Mouse (Mus musculus) forebrain, embryonic 11.5 days (tissue): ENCODE measurements around the gene Clca3a1. TPM values are rescaled to one million over a fixed set of nuclear protein-coding genes. Genes with fewer than 3 reads are reported as not detected.
"Not testable (repeated sequence)": the region's sequence is repeated elsewhere in the genome, so short reads cannot be mapped to it uniquely, and the experiment has no call there.

ENCODE experiments used
- ATAC-seq: fragments of 200-750 bp; cut with Nextera tagmentation; replicated peaks from 2 replicates; pipeline ENCODE4 v1.8.0; 2017; ENCODE audit warnings: moderate TSS enrichment; ENCODE audit not compliant: low FRiP score
- DNase-seq: peaks from one replicate; pipeline ENCODE4 v3.0.0-alpha.2; 2017; ENCODE audit warnings: low spot score
- H3K27ac ChIP-seq: fragments of 300-500 bp; sonication (generic); 2 replicates; pipeline ENCODE4 v1.5.1; 2014; ENCODE audit warnings: low read depth, low read length
- H3K27me3 ChIP-seq: fragments of 300-500 bp; sonication (generic); 2 replicates; pipeline ENCODE4 v1.6.1; 2014; ENCODE audit warnings: mild to moderate bottlenecking, low read length, mixed read lengths; ENCODE audit not compliant: control insufficient read depth, insufficient read depth
- H3K36me3 ChIP-seq: fragments of 300-500 bp; sonication (generic); 2 replicates; pipeline ENCODE4 v1.6.1; 2014; ENCODE audit warnings: mild to moderate bottlenecking, low read length, moderate library complexity, mixed read lengths; ENCODE audit not compliant: control insufficient read depth, insufficient read depth
- H3K4me1 ChIP-seq: fragments of 300-500 bp; sonication (generic); replicated peaks from 2 replicates; pipeline ENCODE4 v1.6.1; 2014; ENCODE audit warnings: low read length, mixed read lengths; ENCODE audit not compliant: control insufficient read depth, insufficient read depth
- H3K4me2 ChIP-seq: fragments of 300-500 bp; sonication (generic); 2 replicates; pipeline ENCODE4 v1.6.1; 2014; ENCODE audit warnings: low read depth, mild to moderate bottlenecking, low read length, moderate library complexity, mixed read lengths; ENCODE audit not compliant: severe bottlenecking
- H3K4me3 ChIP-seq: fragments of 300-500 bp; sonication (generic); 2 replicates; pipeline ENCODE4 v1.5.1; 2014; ENCODE audit warnings: low read depth, low read length
- H3K9ac ChIP-seq: fragments of 300-500 bp; sonication (generic); 2 replicates; pipeline ENCODE4 v1.6.1; 2014; ENCODE audit warnings: low read length
- H3K9me3 ChIP-seq: fragments of 300-500 bp; sonication (generic); 2 replicates; pipeline ENCODE4 v1.6.1; 2016; ENCODE audit warnings: low read length, mixed read lengths; ENCODE audit not compliant: control insufficient read depth
- WGBS: fragments of 180-500 bp; shearing (Covaris S2); extraction: QIAGEN DNeasy Blood & Tissue Kit; methylation state at CpG from one replicate; pipeline ENCODE4 v1.1.7; 2014; 5-methylcytosine and 5-hydroxymethylcytosine counted together
- polyA plus RNA-seq: library from polyadenylated mRNA; unstranded; fragments of >200 nt; fragmentation: Nextera tagmentation; extraction: Ambion mirVana; gene quantifications from 2 replicates; pipeline ENCODE4 v1.2.1, GENCODE M21; 2014

Clca3a1 gene
- 0.04 TPM in 1 of 2 replicates, not detected in the other for polyA plus RNA-seq

DNA sequence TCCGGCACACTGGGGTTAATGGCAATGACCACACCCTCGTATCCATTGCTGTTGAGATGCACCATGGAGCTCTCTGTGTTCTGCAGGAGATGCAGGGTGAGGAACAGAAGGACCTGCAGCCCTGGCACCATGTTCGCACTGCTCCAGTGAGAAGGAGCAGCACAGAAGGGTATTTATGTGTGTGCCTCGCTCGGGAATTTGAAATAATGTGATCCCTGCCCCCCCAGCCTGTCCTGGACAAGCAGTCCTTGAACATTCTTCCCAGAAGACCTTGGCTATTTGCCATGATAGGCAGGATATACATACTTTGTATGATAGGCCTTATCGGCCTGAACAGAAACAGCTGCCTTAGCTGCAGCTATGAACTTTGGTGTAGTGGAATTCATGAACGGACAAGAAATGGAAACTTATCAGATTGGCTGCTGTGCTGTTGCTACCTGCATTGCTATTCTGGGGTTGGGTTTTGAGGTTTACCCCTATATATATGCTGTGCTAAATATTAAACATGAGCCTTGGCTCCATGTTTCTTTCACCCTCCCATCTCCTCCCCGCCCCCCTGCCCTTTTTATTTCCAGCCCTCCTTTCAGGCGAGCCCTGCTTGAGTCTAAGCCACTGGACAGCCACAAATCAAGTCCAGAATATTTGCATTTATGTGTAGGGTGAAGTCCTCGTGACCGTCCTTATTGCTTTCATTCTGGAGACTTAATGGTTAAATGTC is at the start of gene Clca3a1:
Gene Clca3a1 (minus strand): TSS at position 386 of the 718 bp plus-strand sequence.
- no peak within 1 kb of the TSS for H3K4me2 ChIP-seq
- no peaks in the 10 kb centered on the region for H3K4me1 ChIP-seq
- H3K36me3 ChIP-seq = no peaks in the 10 kb centered on the region
- no peaks in the 10 kb centered on the region for H3K9me3 ChIP-seq
- no peak within 1 kb of the TSS for H3K9ac ChIP-seq
- DNase-seq = no peak
- no peak for ATAC-seq
- WGBS = 88% methylated on average over 9 of the region's 11 CpGs
- H3K27me3 ChIP-seq = no peaks in the 10 kb centered on the region
- no peak within 1 kb of the TSS for H3K4me3 ChIP-seq
- H3K27ac ChIP-seq = no peak within 1 kb of the TSS

GRCm38 (mm10) chr3:144808153-144808925 is 47.6 kb upstream of the Clca3a1 start:
- not testable (repeated sequence) for H3K4me2 ChIP-seq, DNase-seq, H3K4me3 ChIP-seq, H3K27ac ChIP-seq, H3K9me3 ChIP-seq, H3K27me3 ChIP-seq, H3K9ac ChIP-seq, H3K36me3 ChIP-seq, H3K4me1 ChIP-seq
- ATAC-seq = peak; percentile 53; the same call in 1 of the 2 replicates
- 81% methylated on average over 14 of the region's 17 CpGs for WGBS

DNA sequence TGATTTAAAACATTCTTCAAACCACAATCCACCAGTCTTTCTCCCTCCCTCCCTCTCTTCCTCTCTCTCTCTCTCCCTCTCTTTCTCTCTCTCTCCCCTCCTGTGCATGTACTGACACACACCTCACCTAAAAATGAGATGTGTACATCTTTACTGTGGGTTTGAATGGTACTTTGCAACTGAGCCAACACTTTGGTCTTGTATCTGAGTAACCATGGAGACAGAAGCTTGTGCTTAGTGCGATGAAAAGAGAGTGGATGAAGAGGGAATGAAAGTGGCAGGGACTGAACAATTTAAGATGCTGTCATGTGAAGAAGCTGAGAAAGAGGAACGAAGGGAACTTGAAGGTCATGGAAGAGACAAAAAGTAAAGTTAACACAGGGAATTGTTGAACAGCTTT is 45.8 kb upstream of the Clca3a1 start:
- not testable (repeated sequence) for H3K9me3 ChIP-seq, H3K4me3 ChIP-seq, H3K27me3 ChIP-seq, H3K9ac ChIP-seq, H3K4me2 ChIP-seq, H3K36me3 ChIP-seq, ATAC-seq, H3K4me1 ChIP-seq, H3K27ac ChIP-seq, DNase-seq
- 70% methylated on average over 2 of the region's 2 CpGs for WGBS

- ATAC-seq (no peak; the same call in 1 of the 2 replicates), DNase-seq (peak; percentile 69)
- Histone ChIP-seq H3K4me3 (no peak overlapping the region), H3K36me3 (no peaks in the 10 kb centered on the region), H3K9ac (no peak overlapping the region), H3K4me2 (no peak overlapping the region), H3K27ac (no peak overlapping the region), H3K9me3 (no peaks in the 10 kb centered on the region), H3K27me3 (no peaks in the 10 kb centered on the region), H3K4me1 (no peaks in the 10 kb centered on the region)
- WGBS = 37% methylated on average over 8 of the region's 8 CpGs
Observed at GRCm38 (mm10) chr3:144801861-144802260, 41.1 kb upstream of the Clca3a1 start.

- ATAC-seq (no peak), DNase-seq (no peak)
- Histone ChIP-seq H3K4me3 (no peak overlapping the region), H3K4me2 (no peak overlapping the region), H3K9ac (no peak overlapping the region), H3K36me3 (no peaks in the 10 kb centered on the region), H3K4me1 (no peaks in the 10 kb centered on the region), H3K27ac (no peak overlapping the region), H3K27me3 (no peaks in the 10 kb centered on the region), H3K9me3 (no peaks in the 10 kb centered on the region)
- 87% methylated on average over 11 of the region's 11 CpGs for WGBS
Observed at GRCm38 (mm10) chr3:144785181-144786148, 24.7 kb upstream of the Clca3a1 start.

DNA sequence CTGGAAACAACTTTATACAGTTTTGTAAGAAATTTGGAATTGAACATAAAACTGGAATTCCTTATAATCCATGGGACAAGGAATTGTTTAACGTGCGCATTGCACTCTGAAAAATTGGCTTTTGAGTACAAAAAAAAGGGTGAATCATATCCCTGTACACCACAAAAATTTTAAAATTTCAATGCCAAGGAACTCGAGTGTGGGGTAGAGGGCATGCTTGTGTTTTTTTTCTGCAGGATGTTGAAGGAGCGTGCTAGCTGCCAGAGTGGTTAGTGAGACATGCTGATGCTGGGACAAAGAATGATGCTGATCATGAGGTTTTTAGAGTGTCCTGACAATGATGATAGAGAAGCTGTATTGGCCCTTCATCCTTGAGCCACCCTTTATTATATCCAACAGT is 4.4 kb upstream of the Clca3a1 start:
- ATAC-seq = no peak
- no peaks in the 10 kb centered on the region for H3K4me1 ChIP-seq

DNA sequence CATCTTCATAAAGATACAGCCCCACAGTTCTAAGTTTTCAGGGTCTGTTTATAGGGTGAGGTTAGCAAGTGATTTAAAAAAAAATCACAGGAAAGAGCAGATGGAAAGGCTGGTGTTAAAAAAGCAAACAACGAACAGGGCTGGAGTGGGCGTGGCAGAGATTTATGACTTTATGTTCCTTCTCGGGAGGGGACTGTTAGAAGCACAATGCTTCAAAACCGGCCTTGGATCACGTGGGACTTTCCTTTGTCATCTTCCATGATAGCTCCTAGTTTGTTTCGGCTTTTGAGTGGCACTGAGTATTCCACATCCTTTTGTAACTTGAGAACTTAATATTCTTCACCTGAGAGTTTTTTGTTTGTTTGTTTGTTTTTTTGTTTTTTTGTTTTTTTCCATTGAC is 677 bp upstream of the Clca3a1 start:
- no peak overlapping the region for H3K4me3 ChIP-seq
- no peaks in the 10 kb centered on the region for H3K4me1 ChIP-seq
- WGBS = 84% methylated on average over 6 of the region's 6 CpGs
- H3K27ac ChIP-seq = no peak overlapping the region
- H3K4me2 ChIP-seq = no peak overlapping the region
- no peak for DNase-seq
- ATAC-seq = no peak
- no peaks in the 10 kb centered on the region for H3K9me3 ChIP-seq
- no peaks in the 10 kb centered on the region for H3K27me3 ChIP-seq
- H3K9ac ChIP-seq = no peak overlapping the region
- H3K36me3 ChIP-seq = no peaks in the 10 kb centered on the region

More for the DNA sequence above, 4.4 kb upstream of the Clca3a1 start:
- Histone ChIP-seq H3K4me2 (no peak overlapping the region), H3K27me3 (no peaks in the 10 kb centered on the region), H3K4me3 (no peak overlapping the region), H3K27ac (no peak overlapping the region), H3K9me3 (no peaks in the 10 kb centered on the region), H3K36me3 (no peaks in the 10 kb centered on the region), H3K9ac (no peak overlapping the region)
- 91% methylated on average over 4 of the region's 4 CpGs for WGBS
- no peak for DNase-seq

DNA sequence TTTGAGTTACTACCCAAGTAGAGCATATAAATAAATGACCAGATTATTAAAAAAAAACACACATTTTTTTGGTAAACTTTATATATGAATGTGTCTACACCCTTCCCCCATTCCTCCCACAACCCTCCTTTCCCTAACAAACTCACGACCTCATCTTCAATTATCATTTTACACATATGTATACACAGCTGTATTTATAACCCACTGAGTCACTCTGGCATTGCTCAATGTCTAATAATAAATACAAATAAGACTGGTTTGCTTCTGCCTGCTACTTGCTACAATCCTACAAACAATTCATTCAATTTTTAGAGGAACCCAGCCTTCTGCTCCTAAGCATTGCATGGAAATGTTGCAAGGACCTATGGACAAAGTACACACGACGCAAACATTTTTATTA is 1.1 kb downstream of the Clca3a1 start:
- Histone ChIP-seq H3K4me2 (no peak overlapping the region), H3K27me3 (no peaks in the 10 kb centered on the region), H3K4me3 (no peak overlapping the region), H3K27ac (no peak overlapping the region), H3K4me1 (no peaks in the 10 kb centered on the region), H3K9ac (no peak overlapping the region), H3K36me3 (no peaks in the 10 kb centered on the region), H3K9me3 (no peaks in the 10 kb centered on the region)
- DNase-seq (no peak), ATAC-seq (no peak)
- WGBS = 95% methylated on average over 3 of the region's 3 CpGs
